Mouse (Mus musculus): Measurements from ENCODE around the gene Irgm2. TPM values are rescaled to one million over a fixed set of nuclear protein-coding genes. Genes with fewer than 3 reads are reported as not detected.

The Irgm2 gene
- total RNA-seq, 2 experiments from 2014 or later, result 6.8 to 12.6 TPM

DNA sequence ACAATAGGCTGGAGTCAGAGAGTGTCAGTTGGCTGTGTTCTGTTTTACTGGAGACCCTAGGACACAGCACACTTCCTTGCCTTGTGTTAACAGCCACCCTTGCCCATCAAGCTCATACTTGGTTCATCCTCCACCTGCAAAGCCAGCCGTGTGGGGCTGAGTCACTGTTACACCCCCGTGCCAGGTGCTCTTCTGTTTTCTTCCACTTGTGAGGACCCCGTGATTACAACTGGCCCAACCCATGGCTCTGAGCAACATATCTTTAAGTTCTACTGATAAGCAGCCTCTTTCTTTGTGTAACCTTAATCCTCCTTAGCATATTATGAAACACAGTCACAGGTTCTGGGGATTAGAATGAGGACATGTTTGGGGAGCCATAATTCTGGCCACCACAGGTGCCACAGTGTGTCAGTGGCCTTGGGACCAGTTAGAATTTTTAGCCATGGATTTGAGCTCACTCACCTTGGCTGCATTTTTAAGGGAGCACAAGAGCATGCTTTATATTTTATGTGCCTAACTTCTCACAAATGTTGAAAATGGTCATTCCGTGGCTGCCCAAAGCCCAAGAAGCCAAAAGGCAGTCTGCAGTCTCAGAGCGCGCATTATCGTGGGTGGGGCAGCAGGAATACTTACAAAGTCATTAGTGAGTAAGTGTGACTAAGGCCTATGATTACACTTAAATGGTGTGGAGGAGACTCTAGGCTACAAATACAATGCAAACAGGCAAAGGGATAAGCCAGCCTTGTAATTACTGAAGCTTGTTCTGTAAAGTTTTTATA is 50.0 kb downstream of the Irgm2 start:
- no peak for ATAC-seq (replicated peaks; ENCODE audit: low FRiP score, poor library complexity, severe bottlenecking)

DNA sequence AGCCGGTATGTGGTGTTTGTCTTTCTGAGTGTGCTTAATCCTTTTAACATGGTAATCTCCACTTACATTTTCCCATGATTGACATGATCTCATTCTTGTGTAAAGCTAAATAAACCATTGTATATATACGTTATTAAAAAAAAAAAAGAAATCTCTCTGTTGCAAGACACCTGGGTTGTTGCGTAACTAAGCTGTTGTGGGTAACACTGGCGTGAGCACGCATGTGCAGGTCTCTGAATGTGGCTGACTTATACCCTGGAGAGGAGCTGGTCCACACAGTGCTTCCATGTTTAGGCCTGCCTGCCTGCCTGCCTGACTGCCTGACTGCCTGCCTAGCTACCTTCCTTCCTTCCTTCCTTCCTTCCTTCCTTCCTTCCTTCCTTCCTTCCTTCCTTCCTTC is 51.1 kb downstream of the Irgm2 start:
- ATAC-seq (replicated peaks; ENCODE audit: low FRiP score, poor library complexity, severe bottlenecking), result no peak

DNA sequence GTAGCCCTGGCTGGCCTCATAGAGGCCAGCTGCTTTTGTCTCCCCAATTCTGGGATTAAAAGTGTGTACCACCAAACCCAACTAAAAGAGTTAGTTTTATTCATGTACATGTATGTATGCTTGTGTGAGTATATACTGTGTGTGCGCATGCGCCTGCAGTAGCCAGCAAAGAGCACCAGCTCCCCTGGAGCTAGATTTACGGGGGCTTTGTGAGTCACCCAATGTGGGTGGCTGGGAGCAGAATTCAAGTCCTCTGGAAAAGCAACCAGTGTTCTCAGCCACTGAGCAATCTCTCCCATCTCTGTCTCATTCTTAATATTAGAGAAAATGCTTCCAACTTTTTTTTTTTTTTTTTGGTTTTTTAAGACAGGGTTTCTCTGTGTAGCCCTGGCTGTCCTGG is 55.0 kb downstream of the Irgm2 start:
- ATAC-seq (replicated peaks; ENCODE audit: low FRiP score, poor library complexity, severe bottlenecking), result no peak

DNA sequence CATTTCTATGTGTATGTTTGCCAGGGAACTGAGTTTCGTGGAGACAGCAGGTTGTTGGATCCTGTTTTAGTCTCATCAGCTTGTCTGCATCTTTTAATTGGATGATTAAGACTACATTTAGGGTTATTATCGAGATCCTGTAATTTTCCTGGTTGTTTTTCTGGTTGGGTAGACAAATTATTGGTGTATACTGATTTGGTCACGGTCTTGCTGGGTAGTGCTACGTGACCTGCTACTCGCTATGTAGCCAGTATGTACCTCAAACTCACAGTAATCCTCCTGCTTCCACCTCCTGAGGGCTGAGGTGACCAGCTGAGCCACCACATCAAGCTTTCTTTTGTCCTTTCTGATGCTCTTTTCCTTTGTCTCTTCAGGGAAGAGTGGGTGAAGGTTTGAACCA is 58.4 kb downstream of the Irgm2 start:
- no peak for ATAC-seq (replicated peaks; ENCODE audit: low FRiP score, poor library complexity, severe bottlenecking)

DNA sequence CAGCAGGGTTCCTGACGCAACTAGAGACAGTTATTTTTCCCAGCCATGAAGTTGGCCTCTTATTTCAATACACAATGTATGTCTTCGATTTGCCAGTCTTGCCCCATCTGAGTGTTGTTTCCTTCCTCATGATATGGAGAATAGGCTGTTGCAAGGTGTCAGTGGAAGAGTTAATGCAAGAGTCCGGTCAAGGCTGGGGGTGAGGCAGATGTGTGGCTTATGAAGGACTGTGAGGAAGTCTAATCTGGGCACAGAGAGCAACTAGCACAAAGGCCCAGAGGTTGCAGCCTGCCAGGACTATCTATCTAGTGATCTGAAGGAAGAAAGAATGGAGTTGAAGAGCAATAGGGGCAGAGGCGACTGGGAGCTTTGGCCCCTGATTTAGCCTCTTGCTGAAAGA is 60.7 kb downstream of the Irgm2 start:
- ATAC-seq (replicated peaks; ENCODE audit: low FRiP score, poor library complexity, severe bottlenecking), result no peak

DNA sequence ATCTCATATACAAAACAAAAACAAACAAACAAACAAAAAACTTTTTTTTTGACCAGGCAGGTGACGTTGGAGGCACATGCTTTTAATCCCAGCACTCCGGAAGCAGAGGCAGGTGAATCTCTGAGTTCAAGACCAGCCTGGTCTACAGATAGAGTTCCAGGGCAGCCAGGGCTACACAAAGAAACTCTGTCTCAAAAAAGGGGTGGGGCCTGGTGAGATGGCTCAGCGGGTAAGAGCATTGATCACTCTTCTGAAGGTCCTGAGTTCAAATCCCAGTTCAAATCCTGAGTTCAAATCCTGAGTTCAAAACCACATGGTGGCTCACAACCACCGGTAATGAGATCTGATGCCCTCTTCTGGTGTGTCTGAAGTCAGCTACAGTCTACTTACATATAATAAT is 62.4 kb downstream of the Irgm2 start:
- ATAC-seq (replicated peaks; ENCODE audit: low FRiP score, poor library complexity, severe bottlenecking), result no peak

DNA sequence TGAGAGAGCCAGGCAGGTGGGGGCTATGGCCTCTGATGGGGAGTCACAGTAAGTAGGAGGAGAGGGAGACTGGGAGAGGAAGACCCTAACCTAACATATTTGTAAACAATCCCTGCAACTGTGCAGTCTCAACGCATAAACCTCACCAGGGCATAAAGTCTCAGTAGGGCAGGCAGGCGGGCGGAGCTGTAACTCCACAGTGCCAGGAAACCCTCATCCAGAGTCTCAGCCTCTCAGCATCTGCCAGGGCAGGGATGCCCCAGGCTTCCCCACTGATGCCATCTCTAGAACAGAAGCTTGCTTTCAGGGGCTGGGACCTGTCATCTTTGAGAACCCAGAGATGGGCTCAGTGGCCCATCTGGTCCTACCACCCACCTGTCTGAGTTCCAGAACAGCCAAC is 62.9 kb downstream of the Irgm2 start:
- no peak for ATAC-seq (replicated peaks; ENCODE audit: low FRiP score, poor library complexity, severe bottlenecking)

DNA sequence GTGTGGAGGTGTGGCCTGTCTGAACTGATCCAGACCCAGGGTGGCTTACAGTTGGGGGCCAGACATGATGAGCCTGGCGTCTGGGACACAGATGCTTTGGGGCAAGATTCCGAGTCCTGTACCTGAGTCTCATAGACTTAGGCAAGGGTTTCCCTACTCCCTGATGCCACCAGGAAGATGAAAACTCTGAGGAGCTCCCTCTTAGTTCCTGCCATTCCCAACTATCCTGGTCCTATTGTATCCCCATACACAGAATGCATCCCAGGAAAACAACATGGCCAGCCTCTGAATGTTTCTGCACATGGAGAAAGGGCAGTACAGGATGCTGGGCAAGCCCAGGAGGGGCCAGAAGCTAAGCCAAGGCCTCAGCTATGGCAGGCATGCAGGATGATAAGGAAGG is 64.1 kb downstream of the Irgm2 start:
- ATAC-seq (replicated peaks; ENCODE audit: low FRiP score, poor library complexity, severe bottlenecking), result no peak

DNA sequence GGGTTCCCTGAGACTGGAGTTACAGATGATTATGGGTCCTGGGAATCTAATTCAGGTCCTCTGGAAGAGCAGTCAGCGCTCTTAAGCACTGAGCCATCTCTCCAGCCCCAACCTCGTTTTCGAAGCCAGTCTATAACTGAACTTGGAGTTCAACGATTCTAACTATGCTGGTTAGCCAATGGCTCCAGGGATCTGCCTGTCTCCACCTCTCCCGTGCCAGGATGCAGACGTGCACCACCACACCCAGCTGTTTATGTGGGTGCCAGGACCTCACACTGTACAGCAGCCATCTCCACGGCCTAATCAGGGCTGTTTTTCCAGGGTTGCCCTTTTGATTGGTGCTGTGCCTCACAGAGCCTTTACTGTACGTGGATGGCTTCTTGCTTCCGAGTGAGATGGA is 65.1 kb downstream of the Irgm2 start:
- ATAC-seq (replicated peaks; ENCODE audit: low FRiP score, poor library complexity, severe bottlenecking), result no peak

DNA sequence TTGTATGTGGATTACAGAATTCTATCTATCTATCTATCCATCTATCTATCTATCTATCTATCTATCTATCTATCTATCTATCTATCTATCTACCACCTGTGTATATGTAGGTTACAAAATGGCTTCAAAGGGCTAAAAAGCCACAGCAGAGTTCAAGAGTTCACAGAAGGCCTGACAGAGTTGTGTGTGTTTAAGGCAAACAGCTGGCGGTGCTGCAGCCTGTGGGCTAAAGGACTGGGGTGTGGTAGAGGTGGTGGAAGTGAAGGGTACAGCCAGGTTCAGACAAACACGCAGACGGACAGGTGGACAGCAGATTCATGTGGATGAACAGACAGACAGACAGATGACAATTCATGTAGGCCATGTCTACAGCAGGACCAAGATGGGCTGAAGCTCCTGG is 68.9 kb downstream of the Irgm2 start:
- ATAC-seq (replicated peaks; ENCODE audit: low FRiP score, poor library complexity, severe bottlenecking), result no peak

Other genes starting within 250 kb of the Irgm2 start
- gene Larp1, start 190.6 kb upstream of the Irgm2 start, total RNA-seq (2015; ENCODE audit: low replicate concordance), result 32.4 and 35.6 TPM in 2 replicates
- 25.1 and 33.9 TPM in 2 replicates for gene Larp1, start 190.6 kb upstream of the Irgm2 start, total RNA-seq (2017; ENCODE audit: low replicate concordance)
- not detected in 2 replicates for gene Gm12248, start 106.5 kb upstream of the Irgm2 start, total RNA-seq (2015; ENCODE audit: low replicate concordance)
- gene Gm12248, start 106.5 kb upstream of the Irgm2 start, total RNA-seq (2017; ENCODE audit: low replicate concordance), result 1.2 TPM in 1 of 2 replicates, not detected in the other
- gene Cnot8, start 95.5 kb upstream of the Irgm2 start, total RNA-seq (2015; ENCODE audit: low replicate concordance), result 19.5 and 43.6 TPM in 2 replicates
- gene Cnot8, start 95.5 kb upstream of the Irgm2 start, total RNA-seq (2017; ENCODE audit: low replicate concordance), result 22.5 and 29.1 TPM in 2 replicates
- 2.9 and 5.0 TPM in 2 replicates for gene Gemin5, start 31.1 kb upstream of the Irgm2 start, total RNA-seq (2015; ENCODE audit: low replicate concordance)
- 4.3 and 6.5 TPM in 2 replicates for gene Gemin5, start 31.1 kb upstream of the Irgm2 start, total RNA-seq (2017; ENCODE audit: low replicate concordance)
- 12.6 and 15.9 TPM in 2 replicates for gene Mrpl22, start 28.0 kb upstream of the Irgm2 start, total RNA-seq (2015; ENCODE audit: low replicate concordance)
- 10.7 and 21.6 TPM in 2 replicates for gene Mrpl22, start 28.0 kb upstream of the Irgm2 start, total RNA-seq (2017; ENCODE audit: low replicate concordance)
- 16.8 and 27.4 TPM in 2 replicates for gene Igtp, start 62 bp upstream of the Irgm2 start, total RNA-seq (2015; ENCODE audit: low replicate concordance)
- 17.1 and 20.9 TPM in 2 replicates for gene Igtp, start 62 bp upstream of the Irgm2 start, total RNA-seq (2017; ENCODE audit: low replicate concordance)
- 4.3 and 10.9 TPM in 2 replicates for gene 4930438A08Rik, start 75.2 kb downstream of the Irgm2 start, total RNA-seq (2015; ENCODE audit: low replicate concordance)
- 2.7 and 9.5 TPM in 2 replicates for gene 4930438A08Rik, start 75.2 kb downstream of the Irgm2 start, total RNA-seq (2017; ENCODE audit: low replicate concordance)
- 4.6 and 17.7 TPM in 2 replicates for gene Zfp692, start 107.5 kb downstream of the Irgm2 start, total RNA-seq (2015; ENCODE audit: low replicate concordance)
- 17.1 and 19.1 TPM in 2 replicates for gene Zfp692, start 107.5 kb downstream of the Irgm2 start, total RNA-seq (2017; ENCODE audit: low replicate concordance)
- gene Zfp672, start 130.7 kb downstream of the Irgm2 start, total RNA-seq (2015; ENCODE audit: low replicate concordance), result 75.3 and 80.5 TPM in 2 replicates
- 27.6 and 39.9 TPM in 2 replicates for gene Zfp672, start 130.7 kb downstream of the Irgm2 start, total RNA-seq (2017; ENCODE audit: low replicate concordance)
- gene Sh3bp5l, start 131.1 kb downstream of the Irgm2 start, total RNA-seq (2015; ENCODE audit: low replicate concordance), result 10.5 and 13.3 TPM in 2 replicates
- 19.8 and 118 TPM in 2 replicates for gene Sh3bp5l, start 131.1 kb downstream of the Irgm2 start, total RNA-seq (2017; ENCODE audit: low replicate concordance)
- not detected in 2 replicates for gene Lypd8, start 179.4 kb downstream of the Irgm2 start, total RNA-seq (2015; ENCODE audit: low replicate concordance)
- gene Lypd8, start 179.4 kb downstream of the Irgm2 start, total RNA-seq (2017; ENCODE audit: low replicate concordance), result not detected in 2 replicates
- gene 1810065E05Rik, start 221.5 kb downstream of the Irgm2 start, total RNA-seq (2015; ENCODE audit: low replicate concordance), result not detected in 2 replicates
- not detected in 2 replicates for gene 1810065E05Rik, start 221.5 kb downstream of the Irgm2 start, total RNA-seq (2017; ENCODE audit: low replicate concordance)
- gene Gm12253, start 232.9 kb downstream of the Irgm2 start, total RNA-seq (2015; ENCODE audit: low replicate concordance), result not detected in 2 replicates
- not detected in 2 replicates for gene Gm12253, start 232.9 kb downstream of the Irgm2 start, total RNA-seq (2017; ENCODE audit: low replicate concordance)